Mouse (Mus musculus): ENCODE data around the gene Tbk1. TPM values are rescaled to one million over a fixed set of nuclear protein-coding genes. Genes with fewer than 3 reads are reported as not detected.

The Tbk1 gene
- 24.7 and 26.4 TPM in 2 replicates for polyA plus RNA-seq (2014; fragmentation: Nextera tagmentation; extraction: Ambion mirVana)

GRCm38 (mm10) chr10:121586675-121587370 is at the start of gene Tbk1:
Gene Tbk1, minus strand, starts transcription at chr10:121586787.
- Histone ChIP-seq H3K36me3 (ENCODE audit: control insufficient read depth, insufficient read depth, low read length) (peaks cover 54% of the 10 kb centered on the region), H3K27me3 (ENCODE audit: control insufficient read depth, insufficient read depth, low read length) (no peaks in the 10 kb centered on the region), H3K9ac (ENCODE audit: low read length) (peak within 1 kb of the TSS; percentile 95), H3K4me2 (ENCODE audit: low read length) (peak within 1 kb of the TSS; percentile 89), H3K4me3 (ENCODE audit: control insufficient read depth in 1 of 2, insufficient read depth in 1 of 2, low read depth in 1 of 2, low read length in 2 of 2) (peak within 1 kb of the TSS; percentile 67 to 85), H3K4me1 (ENCODE audit: control insufficient read depth in 2 of 2, insufficient read depth in 2 of 2, low read length in 2 of 2) (peaks cover 3 to 12% of the 10 kb centered on the region in 2 experiments), H3K9me3 (ENCODE audit: control insufficient read depth, low read length) (no peaks in the 10 kb centered on the region), H3K27ac (replicated peaks in 1 of 2; ENCODE audit: control insufficient read depth in 1 of 2, insufficient read depth in 1 of 2, low read depth in 2 of 2, low read length in 2 of 2) (peak within 1 kb of the TSS; percentile 71 to 85)
- 0% methylated on average over 49 of the region's 58 CpGs for WGBS
- peak; percentile 97 for ATAC-seq (ENCODE audit: insufficient number of reproducible peaks, insufficient read depth, low FRiP score, low read depth)

GRCm38 (mm10) chr10:121636276-121636675 is 49.7 kb upstream of the Tbk1 start:
- Histone ChIP-seq H3K27ac (replicated peaks in 1 of 2; ENCODE audit: control insufficient read depth in 1 of 2, insufficient read depth in 1 of 2, low read depth in 2 of 2, low read length in 2 of 2) (no peak overlapping the region), H3K9ac (ENCODE audit: low read length) (no peak overlapping the region), H3K9me3 (ENCODE audit: control insufficient read depth, low read length) (no peaks in the 10 kb centered on the region), H3K4me2 (ENCODE audit: low read length) (no peak overlapping the region), H3K36me3 (ENCODE audit: control insufficient read depth, insufficient read depth, low read length) (no peaks in the 10 kb centered on the region), H3K4me3 (ENCODE audit: control insufficient read depth in 1 of 2, insufficient read depth in 1 of 2, low read depth in 1 of 2, low read length in 2 of 2) (no peak overlapping the region), H3K4me1 (ENCODE audit: control insufficient read depth in 2 of 2, insufficient read depth in 2 of 2, low read length in 2 of 2) (peaks cover 3 to 6% of the 10 kb centered on the region in 2 experiments; a peak in 2 of 4 replicates), H3K27me3 (ENCODE audit: control insufficient read depth, insufficient read depth, low read length) (peaks cover 6% of the 10 kb centered on the region; the same call in 1 of the 2 replicates)
- WGBS = 78% methylated on average over 6 of the region's 6 CpGs
- no peak for ATAC-seq (ENCODE audit: insufficient number of reproducible peaks, insufficient read depth, low FRiP score, low read depth)

GRCm38 (mm10) chr10:121634159-121634558 is 47.6 kb upstream of the Tbk1 start:
- ATAC-seq (ENCODE audit: insufficient number of reproducible peaks, insufficient read depth, low FRiP score, low read depth) = no peak
- Histone ChIP-seq H3K9me3 (ENCODE audit: control insufficient read depth, low read length) (no peaks in the 10 kb centered on the region), H3K9ac (ENCODE audit: low read length) (no peak overlapping the region), H3K4me1 (ENCODE audit: control insufficient read depth in 2 of 2, insufficient read depth in 2 of 2, low read length in 2 of 2) (no peaks in the 10 kb centered on the region), H3K27ac (replicated peaks in 1 of 2; ENCODE audit: control insufficient read depth in 1 of 2, insufficient read depth in 1 of 2, low read depth in 2 of 2, low read length in 2 of 2) (no peak overlapping the region), H3K4me2 (ENCODE audit: low read length) (no peak overlapping the region), H3K36me3 (ENCODE audit: control insufficient read depth, insufficient read depth, low read length) (no peaks in the 10 kb centered on the region), H3K27me3 (ENCODE audit: control insufficient read depth, insufficient read depth, low read length) (no peaks in the 10 kb centered on the region), H3K4me3 (ENCODE audit: control insufficient read depth in 1 of 2, insufficient read depth in 1 of 2, low read depth in 1 of 2, low read length in 2 of 2) (no peak overlapping the region)
- WGBS = 63% methylated on average over 1 of the region's 1 CpGs

GRCm38 (mm10) chr10:121628561-121629040 is 42.0 kb upstream of the Tbk1 start:
- 80% methylated on average over 6 of the region's 6 CpGs for WGBS
- Histone ChIP-seq H3K27me3 (ENCODE audit: control insufficient read depth, insufficient read depth, low read length) (no peaks in the 10 kb centered on the region), H3K36me3 (ENCODE audit: control insufficient read depth, insufficient read depth, low read length) (no peaks in the 10 kb centered on the region), H3K27ac (replicated peaks in 1 of 2; ENCODE audit: control insufficient read depth in 1 of 2, insufficient read depth in 1 of 2, low read depth in 2 of 2, low read length in 2 of 2) (no peak overlapping the region), H3K4me1 (ENCODE audit: control insufficient read depth in 2 of 2, insufficient read depth in 2 of 2, low read length in 2 of 2) (peaks cover 6 to 11% of the 10 kb centered on the region in 2 experiments), H3K9me3 (ENCODE audit: control insufficient read depth, low read length) (no peaks in the 10 kb centered on the region), H3K9ac (ENCODE audit: low read length) (no peak overlapping the region), H3K4me2 (ENCODE audit: low read length) (no peak overlapping the region), H3K4me3 (ENCODE audit: control insufficient read depth in 1 of 2, insufficient read depth in 1 of 2, low read depth in 1 of 2, low read length in 2 of 2) (no peak overlapping the region)
- ATAC-seq (ENCODE audit: insufficient number of reproducible peaks, insufficient read depth, low FRiP score, low read depth) = no peak

- 77% methylated on average over 10 of the region's 10 CpGs for WGBS
These were observed 40.7 kb upstream of the Tbk1 start for GRCm38 (mm10) chr10:121627216-121627852.

DNA sequence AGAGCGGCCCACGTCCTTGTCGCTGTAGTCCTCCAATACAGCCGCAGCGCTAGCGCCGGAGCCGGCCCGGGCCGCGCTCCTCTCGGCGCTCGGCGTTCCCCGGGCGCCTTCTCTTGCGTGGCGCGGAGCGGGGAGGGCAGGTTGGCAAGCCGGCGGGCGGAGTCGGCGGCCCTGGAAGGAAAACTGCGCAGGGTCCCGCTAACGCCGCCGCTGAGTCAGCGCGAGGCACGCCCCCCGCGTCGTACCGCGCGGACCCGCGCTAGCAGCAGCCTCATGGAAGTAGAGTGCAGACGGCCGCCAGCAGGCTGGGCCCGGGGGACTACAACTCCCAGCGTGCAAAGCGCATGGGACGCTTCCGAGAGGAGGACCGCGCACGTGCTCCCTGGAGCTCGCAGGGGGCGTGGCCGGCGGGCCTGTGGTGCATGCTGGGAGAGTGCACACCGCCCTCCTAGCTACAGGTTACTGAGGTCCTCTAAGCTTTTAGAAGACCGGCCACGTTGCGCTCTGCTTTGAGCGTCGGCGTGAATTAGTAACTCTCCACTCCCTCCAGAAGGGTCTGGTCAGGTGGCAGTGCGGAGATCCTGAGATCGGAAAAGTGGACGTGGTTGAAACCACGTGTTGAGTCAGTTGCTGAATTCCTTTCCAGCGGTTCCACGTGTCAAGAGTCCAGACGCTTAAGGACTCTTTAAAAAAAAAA is 39.7 kb upstream of the Tbk1 start, which contains the start of gene Xpot:
Gene Xpot (minus strand): TSS at position 147 of the 697 bp plus-strand sequence.
- H3K4me3 ChIP-seq (ENCODE audit: control insufficient read depth in 1 of 2, insufficient read depth in 1 of 2, low read depth in 1 of 2, low read length in 2 of 2) = peak within 1 kb of the TSS; percentile 71 to 96
- ATAC-seq (ENCODE audit: insufficient number of reproducible peaks, insufficient read depth, low FRiP score, low read depth) = peak; percentile 100
- H3K4me2 ChIP-seq (ENCODE audit: low read length) = peak within 1 kb of the TSS; percentile 90
- no peaks in the 10 kb centered on the region for H3K27me3 ChIP-seq (ENCODE audit: control insufficient read depth, insufficient read depth, low read length)
- H3K27ac ChIP-seq (replicated peaks in 1 of 2; ENCODE audit: control insufficient read depth in 1 of 2, insufficient read depth in 1 of 2, low read depth in 2 of 2, low read length in 2 of 2) = peak within 1 kb of the TSS; percentile 90 to 95
- H3K9me3 ChIP-seq (ENCODE audit: control insufficient read depth, low read length) = no peaks in the 10 kb centered on the region
- under 1% methylated on average over 70 of the region's 70 CpGs for WGBS
- peaks cover 18% of the 10 kb centered on the region for H3K36me3 ChIP-seq (ENCODE audit: control insufficient read depth, insufficient read depth, low read length)
- peak within 1 kb of the TSS; percentile 90 for H3K9ac ChIP-seq (ENCODE audit: low read length)
- H3K4me1 ChIP-seq (ENCODE audit: control insufficient read depth in 2 of 2, insufficient read depth in 2 of 2, low read length in 2 of 2) = peaks cover 6 to 11% of the 10 kb centered on the region in 2 experiments

More at GRCm38 (mm10) chr10:121627216-121627852, 40.7 kb upstream of the Tbk1 start:
- peak overlapping the region; percentile 90; the same call in 1 of the 2 replicates for H3K4me2 ChIP-seq (ENCODE audit: low read length)
- H3K9ac ChIP-seq (ENCODE audit: low read length) = no peak overlapping the region
- H3K4me3 ChIP-seq (ENCODE audit: control insufficient read depth in 1 of 2, insufficient read depth in 1 of 2, low read depth in 1 of 2, low read length in 2 of 2) = no peak overlapping the region
- H3K4me1 ChIP-seq (ENCODE audit: control insufficient read depth in 2 of 2, insufficient read depth in 2 of 2, low read length in 2 of 2) = peaks cover 6 to 11% of the 10 kb centered on the region in 2 experiments
- no peak overlapping the region for H3K27ac ChIP-seq (replicated peaks in 1 of 2; ENCODE audit: control insufficient read depth in 1 of 2, insufficient read depth in 1 of 2, low read depth in 2 of 2, low read length in 2 of 2)
- peaks cover 8% of the 10 kb centered on the region for H3K36me3 ChIP-seq (ENCODE audit: control insufficient read depth, insufficient read depth, low read length)
- no peaks in the 10 kb centered on the region for H3K9me3 ChIP-seq (ENCODE audit: control insufficient read depth, low read length)
- no peaks in the 10 kb centered on the region for H3K27me3 ChIP-seq (ENCODE audit: control insufficient read depth, insufficient read depth, low read length)
- ATAC-seq (ENCODE audit: insufficient number of reproducible peaks, insufficient read depth, low FRiP score, low read depth) = no peak

GRCm38 (mm10) chr10:121625407-121626185 is 39.0 kb upstream of the Tbk1 start:
- Histone ChIP-seq H3K27me3 (ENCODE audit: control insufficient read depth, insufficient read depth, low read length) (no peaks in the 10 kb centered on the region), H3K27ac (replicated peaks in 1 of 2; ENCODE audit: control insufficient read depth in 1 of 2, insufficient read depth in 1 of 2, low read depth in 2 of 2, low read length in 2 of 2) (peak overlapping the region; percentile 76 to 95), H3K36me3 (ENCODE audit: control insufficient read depth, insufficient read depth, low read length) (peaks cover 22% of the 10 kb centered on the region), H3K4me2 (ENCODE audit: low read length) (peak overlapping the region; percentile 90), H3K9me3 (ENCODE audit: control insufficient read depth, low read length) (no peaks in the 10 kb centered on the region), H3K4me1 (ENCODE audit: control insufficient read depth in 2 of 2, insufficient read depth in 2 of 2, low read length in 2 of 2) (peaks cover 6 to 11% of the 10 kb centered on the region in 2 experiments), H3K9ac (ENCODE audit: low read length) (peak overlapping the region; percentile 90), H3K4me3 (ENCODE audit: control insufficient read depth in 1 of 2, insufficient read depth in 1 of 2, low read depth in 1 of 2, low read length in 2 of 2) (peak overlapping the region; percentile 71 to 96)
- WGBS = 1% methylated on average over 41 of the region's 41 CpGs
- ATAC-seq (ENCODE audit: insufficient number of reproducible peaks, insufficient read depth, low FRiP score, low read depth) = no peak
